Mouse (Mus musculus): ENCODE measurements around the gene Mknk1.

Gene Mknk1

GRCm38 (mm10) chr4:115838696-115839641 lies at the start of gene Mknk1:
Gene Mknk1 (plus strand): TSS chr4:115839198.
- DNase-seq (ENCODE audit: low spot score), result peak; percentile 85

GRCm38 (mm10) chr4:115790864-115791263 lies 48.1 kb upstream of the Mknk1 start:
- DNase-seq (ENCODE audit: low spot score), result no peak

GRCm38 (mm10) chr4:115795360-115795759 lies 43.6 kb upstream of the Mknk1 start:
- DNase-seq (ENCODE audit: low spot score), result no peak

GRCm38 (mm10) chr4:115799981-115800380 lies 39.0 kb upstream of the Mknk1 start:
- DNase-seq (ENCODE audit: low spot score), result no peak

GRCm38 (mm10) chr4:115812326-115812725 lies 26.7 kb upstream of the Mknk1 start:
- DNase-seq (ENCODE audit: low spot score), result no peak

GRCm38 (mm10) chr4:115815606-115816005 lies 23.4 kb upstream of the Mknk1 start:
- no peak for DNase-seq (ENCODE audit: low spot score)

- no peak for DNase-seq (ENCODE audit: low spot score)
Observed at GRCm38 (mm10) chr4:115820199-115820598, 18.8 kb upstream of the Mknk1 start.

- no peak for DNase-seq (ENCODE audit: low spot score)
Observed at GRCm38 (mm10) chr4:115820944-115821343, 18.1 kb upstream of the Mknk1 start.

GRCm38 (mm10) chr4:115821431-115821830 lies 17.6 kb upstream of the Mknk1 start:
- DNase-seq (ENCODE audit: low spot score), result no peak

GRCm38 (mm10) chr4:115821928-115822327 lies 17.1 kb upstream of the Mknk1 start:
- no peak for DNase-seq (ENCODE audit: low spot score)

- DNase-seq (ENCODE audit: low spot score), result no peak
Observed at GRCm38 (mm10) chr4:115824178-115824577, 14.8 kb upstream of the Mknk1 start.

GRCm38 (mm10) chr4:115825271-115825670 lies 13.7 kb upstream of the Mknk1 start:
- DNase-seq (ENCODE audit: low spot score), result no peak

- DNase-seq (ENCODE audit: low spot score), result no peak
Observed at GRCm38 (mm10) chr4:115827066-115827465, 11.9 kb upstream of the Mknk1 start.

- DNase-seq (ENCODE audit: low spot score), result no peak
Observed at GRCm38 (mm10) chr4:115827535-115827887, 11.5 kb upstream of the Mknk1 start.

GRCm38 (mm10) chr4:115827888-115828571 lies 11.0 kb upstream of the Mknk1 start, which contains the start of gene Mob3c:
Gene Mob3c (plus strand): TSS chr4:115828092.
- peak; percentile 61 for DNase-seq (ENCODE audit: low spot score)

- no peak for DNase-seq (ENCODE audit: low spot score)
Observed at GRCm38 (mm10) chr4:115828572-115828902, 10.5 kb upstream of the Mknk1 start.

GRCm38 (mm10) chr4:115830491-115830890 lies 8.5 kb upstream of the Mknk1 start:
- DNase-seq (ENCODE audit: low spot score), result no peak

GRCm38 (mm10) chr4:115831221-115831620 lies 7.8 kb upstream of the Mknk1 start:
- DNase-seq (ENCODE audit: low spot score), result no peak

GRCm38 (mm10) chr4:115832040-115832439 lies 7.0 kb upstream of the Mknk1 start:
- DNase-seq (ENCODE audit: low spot score), result no peak

GRCm38 (mm10) chr4:115835576-115835975 lies 3.4 kb upstream of the Mknk1 start:
- no peak for DNase-seq (ENCODE audit: low spot score)

GRCm38 (mm10) chr4:115838196-115838595 lies 802 bp upstream of the Mknk1 start:
- no peak for DNase-seq (ENCODE audit: low spot score)

GRCm38 (mm10) chr4:115839956-115840355 lies 958 bp downstream of the Mknk1 start:
- no peak for DNase-seq (ENCODE audit: low spot score)

GRCm38 (mm10) chr4:115840842-115841241 lies 1.8 kb downstream of the Mknk1 start:
- no peak for DNase-seq (ENCODE audit: low spot score)

Data from ovary, postnatal 14 days (tissue).